Mouse (Mus musculus) layer of hippocampus, adult 2 months (tissue): ENCODE data around the gene Nedd1. TPM values are rescaled to one million over a fixed set of nuclear protein-coding genes. Genes with fewer than 3 reads are reported as not detected.

Experiments
- DNase-seq, 2 experiments: peaks; one replicate each; pipeline ENCODE4 v3.0.0; 2022; ENCODE audit warnings: low spot score in 2 of 2
- H3K27ac ChIP-seq: fragments of 200-600 bp; 2 replicates; pipeline ENCODE4 v1.8.1; 2022
- H3K4me3 ChIP-seq: fragments of 200-600 bp; 2 replicates; pipeline ENCODE4 v1.8.1; 2022; ENCODE audit warnings: mild to moderate bottlenecking
- CTCF ChIP-seq: fragments of 200-600 bp; conservative IDR thresholded peaks from 2 replicates; pipeline ENCODE4 v1.8.1; 2022; ENCODE audit warnings: antibody characterized with exemption, mild to moderate bottlenecking, moderate library complexity
- long read RNA-seq, 2 experiments: library from polyadenylated mRNA; stranded (forward); transcript quantifications; one replicate each; pipeline ENCODE4 v2.0.0; 2021; ENCODE audit warnings: borderline mapping rate in 2 of 2
- total RNA-seq, 2 experiments: library from RNA; stranded (reverse); gene quantifications; 2 replicates each; pipeline ENCODE4 v1.2.3; 2021

Nedd1 gene
- total RNA-seq: 1 to 10 TPM; 3.2 to 4.4 TPM
- long read RNA-seq, experiment 1, transcript Nedd1-201 (15 exons, 3,534 nt): major isoform, 5 of 6 reads
- long read RNA-seq, experiment 1, partial matches to known transcripts: 0 of 6 reads
- long read RNA-seq, experiment 1, other reads (novel, unspliced or antisense): 1 of 6 reads
- long read RNA-seq, experiment 2, partial matches to known transcripts: 0 of 3 reads
- long read RNA-seq, experiment 2, other reads (novel, unspliced or antisense): 0 of 3 reads

DNA sequence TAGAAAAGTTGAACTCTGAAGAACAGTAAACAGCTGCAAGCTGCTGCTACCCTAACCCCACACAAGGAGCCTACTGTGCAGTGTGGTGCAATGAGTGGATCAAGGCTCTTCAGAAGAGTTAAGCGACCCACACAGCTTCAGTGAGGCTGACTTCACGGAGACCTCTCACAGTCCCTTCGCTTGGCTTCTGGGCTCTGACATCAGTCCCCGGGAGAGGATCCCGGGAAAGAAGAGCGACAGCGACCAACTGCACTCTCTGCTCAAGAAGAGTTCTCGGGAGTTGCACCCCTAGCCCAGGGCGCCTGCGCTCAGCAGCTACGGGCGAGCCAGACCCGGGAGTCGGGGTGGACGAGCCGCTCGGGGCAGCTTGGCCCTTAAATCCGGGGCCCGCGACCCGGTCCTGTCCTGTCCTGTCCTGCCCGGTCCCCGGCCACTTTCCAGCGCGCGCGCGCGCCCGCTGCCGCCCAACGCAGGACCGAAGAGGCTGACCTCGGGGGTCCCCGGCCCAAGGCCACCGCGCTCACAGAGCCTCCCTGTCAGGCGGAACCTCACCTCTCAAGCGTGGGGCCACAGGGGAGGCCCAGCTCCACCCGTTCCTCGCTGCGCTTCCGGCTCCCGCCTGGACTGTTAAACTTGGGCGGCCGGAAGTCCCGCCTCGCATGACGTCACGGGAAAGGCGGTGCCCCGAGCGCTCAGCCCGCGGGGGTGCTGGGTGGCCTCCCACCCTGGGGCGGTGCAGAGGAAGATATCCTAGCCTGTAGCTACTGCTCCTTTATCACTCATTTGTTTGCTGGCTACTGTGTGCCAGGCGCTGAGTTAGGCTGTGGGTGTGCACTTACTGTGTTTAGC lies at the start of gene Nedd1:
Nedd1 (minus strand) TSS at position 650 of the 849 bp plus-strand sequence.
- no peak for TF ChIP-seq CTCF
- peak within 1 kb of the TSS; percentile 77 for H3K27ac ChIP-seq
- DNase-seq: peak; percentile 89 to 93
- peak within 1 kb of the TSS; percentile 91 for H3K4me3 ChIP-seq

GRCm38 (mm10) chr10:92754359-92754758 lies 32.1 kb upstream of the Nedd1 start:
- Histone ChIP-seq H3K4me3 (no peak overlapping the region), H3K27ac (no peak overlapping the region)
- no peak for DNase-seq
- no peak for TF ChIP-seq CTCF

GRCm38 (mm10) chr10:92730339-92730738 lies 8.1 kb upstream of the Nedd1 start:
- Histone ChIP-seq H3K4me3 (no peak overlapping the region), H3K27ac (no peak overlapping the region)
- TF ChIP-seq CTCF: no peak
- no peak for DNase-seq

DNA sequence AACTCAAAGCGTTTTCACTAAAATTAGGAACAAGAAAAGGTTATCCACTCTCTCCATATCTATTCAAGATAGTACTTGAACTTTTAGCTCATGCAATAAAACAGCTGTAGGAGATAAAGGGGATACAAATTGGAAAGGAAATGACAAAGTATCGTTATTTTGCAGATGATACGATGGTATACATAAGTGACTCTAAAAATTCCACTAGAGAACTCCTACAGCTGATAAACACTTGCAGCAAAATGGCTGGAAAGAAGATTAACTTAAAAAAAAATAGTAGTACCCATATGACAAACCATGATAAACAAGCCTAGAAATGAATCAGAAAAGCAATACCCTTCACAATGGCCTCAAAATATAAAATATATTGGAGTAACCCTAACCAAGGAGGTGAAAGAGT lies 6.5 kb upstream of the Nedd1 start:
- no peak for TF ChIP-seq CTCF
- DNase-seq: no peak
- no peak overlapping the region for H3K27ac ChIP-seq
- no peak overlapping the region for H3K4me3 ChIP-seq

- DNase-seq: no peak
- no peak for TF ChIP-seq CTCF
- peak overlapping the region; percentile 77 for H3K27ac ChIP-seq
Measured at GRCm38 (mm10) chr10:92722620-92722988, 384 bp upstream of the Nedd1 start.

DNA sequence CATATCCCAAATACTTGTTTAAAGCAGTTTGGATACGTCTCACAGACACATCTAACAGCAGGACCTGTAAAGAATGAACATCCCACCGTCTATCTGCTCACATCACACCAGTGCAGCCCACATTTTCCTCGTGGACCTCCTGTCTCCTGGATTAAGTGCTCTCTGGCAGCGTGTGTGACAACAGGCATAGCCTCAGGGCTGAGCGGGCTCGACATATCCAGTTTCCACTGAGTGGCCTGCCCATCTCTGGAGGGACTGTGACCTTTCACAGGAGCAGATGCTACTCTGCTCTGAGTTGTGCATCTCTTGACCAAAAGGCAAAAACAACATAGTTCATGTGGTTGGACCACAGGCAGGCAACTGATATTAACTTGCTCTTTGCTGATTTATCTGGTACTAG lies 23.2 kb downstream of the Nedd1 start:
- no peak overlapping the region for H3K4me3 ChIP-seq
- DNase-seq: no peak
- H3K27ac ChIP-seq: no peak overlapping the region
- TF ChIP-seq CTCF: no peak

More at GRCm38 (mm10) chr10:92722620-92722988, 384 bp upstream of the Nedd1 start:
- H3K4me3 ChIP-seq: peak overlapping the region; percentile 91

GRCm38 (mm10) chr10:92675056-92675455 lies 47.2 kb downstream of the Nedd1 start:
- no peak for TF ChIP-seq CTCF
- DNase-seq: no peak
- no peak overlapping the region for H3K4me3 ChIP-seq
- no peak overlapping the region for H3K27ac ChIP-seq

DNA sequence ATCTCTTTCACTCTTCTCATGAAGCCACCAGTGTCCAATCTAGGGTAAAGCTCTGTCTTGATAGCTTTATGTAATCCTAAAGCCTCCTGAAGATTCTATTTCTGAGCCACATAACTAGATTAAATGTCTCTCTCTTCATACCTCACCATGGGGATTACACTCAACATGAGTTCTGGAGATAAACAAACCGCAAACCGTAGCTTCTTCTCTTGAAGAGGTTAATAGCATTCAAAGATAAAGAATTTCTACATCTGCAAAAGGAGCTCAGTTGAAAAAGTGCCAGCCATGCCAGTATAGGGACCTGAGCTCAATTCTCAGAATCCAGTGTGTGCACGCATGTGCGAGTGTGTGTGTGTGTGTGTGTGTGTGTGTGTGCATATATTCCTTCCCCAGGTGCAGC lies 50.3 kb downstream of the Nedd1 start:
- no peak overlapping the region for H3K4me3 ChIP-seq
- DNase-seq: no peak
- H3K27ac ChIP-seq: no peak overlapping the region
- no peak for TF ChIP-seq CTCF

GRCm38 (mm10) chr10:92665287-92665686 lies 56.9 kb downstream of the Nedd1 start:
- TF ChIP-seq CTCF: no peak
- no peak overlapping the region for H3K27ac ChIP-seq
- H3K4me3 ChIP-seq: no peak overlapping the region
- no peak for DNase-seq

DNA sequence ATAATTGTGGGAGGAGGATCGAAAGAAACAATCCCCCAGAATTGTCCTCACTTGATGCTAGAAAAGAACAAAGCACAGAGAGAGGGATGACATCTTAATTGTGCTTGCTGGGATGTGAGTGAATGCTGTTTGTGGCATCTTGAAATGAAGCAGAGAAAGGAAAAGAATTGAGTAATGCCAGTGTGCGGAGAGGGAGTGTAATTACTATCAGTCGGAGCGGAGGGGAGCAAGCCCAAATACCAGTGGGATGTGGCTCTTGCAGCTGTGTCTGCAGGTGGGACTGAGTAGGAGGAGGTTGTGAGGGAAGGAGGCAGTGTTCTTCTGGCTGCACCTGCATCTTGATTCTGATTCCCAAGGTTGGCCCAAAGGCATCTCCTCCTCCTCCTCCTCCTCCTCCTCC lies 69.0 kb downstream of the Nedd1 start:
- Histone ChIP-seq H3K4me3 (no peak overlapping the region), H3K27ac (no peak overlapping the region)
- no peak for TF ChIP-seq CTCF
- DNase-seq: no peak

GRCm38 (mm10) chr10:92652399-92652920 lies 69.8 kb downstream of the Nedd1 start:
- peak; percentile 83 for TF ChIP-seq CTCF
- DNase-seq: peak in 1 of 2 experiments; percentile 26
- Histone ChIP-seq H3K27ac (no peak overlapping the region), H3K4me3 (no peak overlapping the region)

DNA sequence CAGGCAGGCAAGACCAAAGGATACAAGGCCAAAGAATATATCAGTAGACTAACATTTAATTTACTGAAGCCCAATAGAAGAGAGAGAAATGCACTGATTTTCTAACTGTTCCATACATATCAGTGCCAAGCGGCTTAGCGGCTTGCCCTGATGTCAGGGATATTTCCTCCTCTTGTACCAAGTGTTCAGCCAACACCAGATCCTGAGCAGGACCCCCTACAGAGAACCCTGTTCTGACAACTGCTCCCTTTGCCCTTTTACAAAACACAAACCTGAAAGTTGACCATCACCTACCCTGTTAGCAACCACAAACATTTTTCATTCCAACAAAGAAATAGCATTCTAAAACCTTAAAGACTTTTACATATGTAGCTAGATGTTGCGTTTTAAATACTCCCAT lies 71.0 kb downstream of the Nedd1 start:
- DNase-seq: no peak
- Histone ChIP-seq H3K27ac (no peak overlapping the region), H3K4me3 (no peak overlapping the region)
- no peak for TF ChIP-seq CTCF

- Histone ChIP-seq H3K27ac (no peak overlapping the region), H3K4me3 (no peak overlapping the region)
- no peak for TF ChIP-seq CTCF
- no peak for DNase-seq
Measured at GRCm38 (mm10) chr10:92649096-92649495, 73.1 kb downstream of the Nedd1 start.
